Mouse (Mus musculus): Measurements from ENCODE around the gene Cpne5.

GRCm38 (mm10) chr17:29111332-29111731, 126.6 kb downstream of the Cpne5 start:
- TF ChIP-seq CTCF (IDR thresholded peaks at IDR 0.05; ENCODE audit: low read depth, low read length), result no peak
- TF ChIP-seq POLR2A (IDR thresholded peaks at IDR 0.05; ENCODE audit: borderline replicate concordance, low read depth, low read length), result no peak

All from bone marrow macrophage, adult 2 months (primary cell).